Mouse (Mus musculus): ENCODE results near the gene Eln.

The Eln gene

DNA sequence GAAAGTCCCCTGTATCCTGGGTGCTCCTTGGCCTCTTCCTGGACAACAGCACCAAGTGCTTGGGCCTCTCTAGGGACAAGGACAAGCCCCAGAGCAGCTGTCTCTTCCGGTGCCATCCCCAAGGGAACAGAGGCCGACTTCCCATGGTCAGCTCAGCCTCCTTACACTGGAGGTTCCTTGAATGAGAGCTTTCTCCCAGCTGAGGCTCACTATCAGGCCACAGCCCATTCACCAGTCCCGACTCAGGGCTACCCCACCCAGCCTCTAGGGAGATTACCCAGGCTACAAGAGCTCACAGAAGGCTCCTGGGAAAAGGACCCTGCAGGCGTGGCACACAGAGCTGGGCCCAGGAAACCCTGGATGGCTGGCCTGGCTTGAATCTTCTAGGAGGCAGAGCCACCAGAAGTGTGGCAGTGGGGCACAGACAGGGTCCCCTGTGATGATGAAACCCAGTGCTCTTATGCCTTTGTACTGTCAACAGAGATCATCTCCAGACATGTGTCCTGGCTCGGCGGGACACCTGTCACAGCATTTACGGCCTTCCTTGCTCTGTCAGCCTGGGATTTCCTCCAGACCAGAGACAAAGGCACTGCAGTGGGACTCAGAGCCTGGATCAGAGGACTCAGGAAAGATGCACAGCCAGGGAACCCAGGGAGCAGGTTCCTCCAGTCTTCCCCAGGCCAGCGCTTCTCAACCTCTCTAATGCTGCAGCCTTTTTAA, 68.1 kb downstream of the Eln start:
- DNase-seq, result no peak

DNA sequence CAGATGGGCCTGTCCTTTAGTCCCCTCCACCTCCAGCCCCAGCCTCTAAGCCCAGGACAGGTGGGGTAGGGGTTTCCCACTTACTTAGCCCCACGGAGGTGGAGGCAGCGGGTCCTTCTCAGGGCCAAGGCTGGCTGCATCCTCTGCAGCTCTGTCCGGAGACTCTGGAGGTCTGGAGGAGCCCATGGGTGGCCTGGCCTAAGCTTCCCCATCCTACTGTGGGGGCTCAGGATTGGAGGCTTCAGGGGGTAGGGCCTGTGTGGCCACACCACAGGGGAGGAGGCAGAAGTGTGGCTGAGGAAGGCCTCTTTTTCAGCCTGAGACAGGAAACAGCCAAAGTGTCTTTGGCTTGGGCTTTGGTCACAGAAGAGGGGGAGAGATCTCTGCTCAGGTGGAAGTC, 69.1 kb downstream of the Eln start:
- no peak for DNase-seq

DNA sequence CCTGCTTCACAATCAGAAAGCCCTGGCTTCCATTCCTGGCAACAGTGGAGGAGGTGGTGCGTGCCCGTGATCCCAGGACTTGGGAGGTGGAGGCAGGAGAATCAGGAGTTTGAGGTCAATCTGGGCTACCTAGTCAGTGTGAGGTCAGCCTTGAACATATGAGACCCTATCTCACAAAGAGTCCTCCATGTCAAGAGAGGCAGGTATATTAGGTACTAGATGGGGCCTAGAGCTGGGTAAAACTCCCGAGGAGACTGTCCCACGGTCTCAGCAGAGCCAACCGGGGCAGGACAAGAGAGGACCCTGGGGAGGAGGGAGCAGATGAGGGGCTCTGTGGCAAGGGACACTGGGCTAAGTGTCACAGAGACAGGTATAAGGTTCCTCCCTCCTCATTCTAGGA, 69.6 kb downstream of the Eln start:
- no peak for DNase-seq

DNA sequence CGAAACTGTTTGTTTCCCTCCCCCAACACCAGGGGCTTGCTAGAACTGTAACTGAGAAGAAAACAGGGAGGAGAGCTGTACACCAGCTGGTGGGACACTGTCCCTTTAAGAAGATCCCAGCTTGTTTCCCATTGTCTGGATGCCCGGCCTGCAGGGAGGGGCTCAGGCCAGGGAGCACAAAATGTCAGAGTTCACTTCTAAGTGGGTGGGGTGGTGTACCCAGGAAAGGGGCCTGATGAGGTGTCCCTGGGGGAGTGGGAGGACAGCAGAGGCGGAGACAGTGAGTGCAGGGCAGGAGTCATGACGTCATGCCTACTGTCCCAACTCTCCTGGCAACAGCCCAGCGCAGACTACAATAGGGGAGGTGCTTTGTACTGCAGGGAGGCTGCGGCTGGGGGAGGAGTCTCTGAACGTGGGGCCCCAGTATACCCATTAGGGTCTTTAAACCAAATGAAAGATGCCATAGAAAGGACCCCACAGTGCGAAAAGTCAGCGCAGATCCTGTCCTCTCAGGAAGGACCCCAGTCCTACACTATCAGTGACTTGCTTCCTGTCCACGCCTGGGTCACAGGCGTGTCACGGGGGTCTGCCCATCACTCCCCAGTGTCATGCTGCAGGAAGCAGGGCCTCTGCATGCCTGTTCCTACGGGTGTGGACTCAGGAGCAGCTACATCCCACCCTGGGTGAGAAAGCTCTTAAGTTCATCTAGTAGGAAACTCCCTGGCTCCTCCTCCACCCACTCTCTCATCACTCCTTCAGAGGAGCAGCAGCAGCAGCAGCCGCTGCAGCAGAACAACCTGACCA, 71.0 kb downstream of the Eln start:
- DNase-seq, result peak; percentile 48 to 67

GRCm38 (mm10) chr5:134674977-134675376, 72.1 kb downstream of the Eln start:
- DNase-seq, result no peak

DNA sequence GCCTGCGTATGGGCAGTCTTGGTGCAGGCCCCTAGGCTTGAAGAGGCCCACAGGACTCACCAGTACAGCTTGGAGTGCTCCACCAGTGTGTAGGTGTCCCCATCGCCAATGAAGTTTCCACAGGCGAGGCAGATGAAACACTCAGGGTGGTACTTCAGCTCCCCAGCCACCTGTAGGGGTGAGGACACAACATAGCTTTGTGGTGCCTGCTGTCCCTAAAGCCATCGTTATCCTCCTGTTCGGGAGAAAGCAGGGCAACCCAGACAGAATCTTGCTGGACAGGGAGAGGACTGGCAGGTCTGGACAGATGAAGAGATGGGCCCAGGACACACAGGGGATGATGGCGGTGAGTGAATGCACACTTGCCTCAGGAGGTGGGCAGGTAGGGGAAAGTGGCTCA, 74.5 kb downstream of the Eln start:
- no peak for DNase-seq

GRCm38 (mm10) chr5:134672198-134672516, 75.0 kb downstream of the Eln start:
- DNase-seq, result no peak

- no peak for DNase-seq
Measured at GRCm38 (mm10) chr5:134671335-134672197, 75.6 kb downstream of the Eln start.

- no peak for DNase-seq
Measured at GRCm38 (mm10) chr5:134669001-134669708, 78.0 kb downstream of the Eln start.

GRCm38 (mm10) chr5:134668495-134668894, 78.6 kb downstream of the Eln start:
- DNase-seq, result peak in 1 of 2 experiments; percentile 58

DNA sequence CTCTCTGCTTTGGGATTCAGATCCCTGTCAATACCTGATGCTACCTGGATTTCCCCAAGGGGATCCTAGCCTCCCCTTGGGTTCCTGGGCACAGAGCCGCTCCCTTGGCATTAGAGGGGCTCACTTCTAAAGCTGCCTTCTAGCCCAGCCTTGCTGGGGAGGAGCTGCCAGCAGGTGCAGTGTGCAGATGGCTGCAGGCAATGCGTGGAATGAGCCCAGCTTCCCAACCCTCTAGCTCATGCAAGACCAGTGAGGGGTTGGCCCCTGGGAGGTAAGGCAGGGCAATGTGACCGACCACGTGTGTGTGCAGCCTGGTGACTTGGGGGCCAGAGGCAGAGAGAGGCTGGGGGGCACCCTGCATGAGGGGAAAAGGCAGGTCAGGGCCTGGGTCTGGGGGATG, 90.4 kb downstream of the Eln start:
- peak in 1 of 2 experiments; percentile 25 for DNase-seq
